9 mouse cellular contexts compared by ENCODE assay signal in genomic region chr13:108045646-108046045, GRCm38 (mm10). TPM values are rescaled to one million over a fixed set of nuclear protein-coding genes. Genes with fewer than 3 reads are reported as not detected.
DNase-seq lines count a peak whose midpoint lies in the region; ATAC-seq and TF ChIP-seq lines count a peak whose summit lies in the region.
"Had no signal": no experiment of that assay in that cellular context is flagged by ENCODE, and none has a peak within 500 bp of the region (broad histone marks: within the 10 kb centered on the region; RNA-seq: fewer than 3 reads in every experiment).

No protein-coding gene starts in this region.

- H3K4me2 ChIP-seq in forebrain, embryonic 13.5 days = peak overlapping the region; percentile 16; the same call in 1 of the 2 replicates
- no peak overlapping the region for H3K4me2 ChIP-seq in forebrain, embryonic 11.5 days (ENCODE audit: low read depth, low read length, severe bottlenecking)
- H3K4me2 ChIP-seq in lung, embryonic 15.5 days = peak overlapping the region; percentile 29
- H3K4me2 ChIP-seq in embryonic facial prominence, embryonic 14.5 days (ENCODE audit: low read depth, low read length) = peak overlapping the region; percentile 67

- WGBS in forebrain, embryonic 13.5 days = 88% methylated on average over 3 of the region's 3 CpGs
- 90% methylated on average over 3 of the region's 3 CpGs for WGBS in forebrain, embryonic 11.5 days
- WGBS in lung, embryonic 15.5 days = 71% methylated on average over 3 of the region's 3 CpGs
- WGBS in embryonic facial prominence, embryonic 14.5 days = 82% methylated on average over 3 of the region's 3 CpGs
- 58% methylated on average over 3 of the region's 3 CpGs for WGBS in small intestine, adult 2 months

- no peak for DNase-seq in forebrain, embryonic 11.5 days (ENCODE audit: low spot score)
- DNase-seq in lung, postnatal 10 days = no peak
- no peak for DNase-seq in embryonic facial prominence, embryonic 14.5 days (ENCODE audit: low spot score)
- no peak for DNase-seq in cerebellum, postnatal 4 days (ENCODE audit: low spot score in 2 of 2)

- H3K9ac ChIP-seq in forebrain, embryonic 13.5 days = no peak overlapping the region
- no peak overlapping the region for H3K9ac ChIP-seq in forebrain, embryonic 11.5 days (ENCODE audit: low read length)
- H3K9ac ChIP-seq in lung, embryonic 15.5 days = no peak overlapping the region
- no peak overlapping the region for H3K9ac ChIP-seq in embryonic facial prominence, embryonic 14.5 days (ENCODE audit: low read depth, low read length)

- no peak for TF ChIP-seq POLR2A in small intestine, adult 2 months (IDR thresholded peaks at IDR 0.05; ENCODE audit: low read depth, low read length)

- no peaks in the 10 kb centered on the region for H3K9me3 ChIP-seq in forebrain, embryonic 13.5 days (replicated peaks)
- no peaks in the 10 kb centered on the region for H3K9me3 ChIP-seq in forebrain, embryonic 11.5 days (ENCODE audit: control insufficient read depth, low read length)
- no peaks in the 10 kb centered on the region for H3K9me3 ChIP-seq in lung, embryonic 15.5 days
- H3K9me3 ChIP-seq in embryonic facial prominence, embryonic 14.5 days (ENCODE audit: control insufficient read depth, low read length) = no peaks in the 10 kb centered on the region
- H3K9me3 ChIP-seq: hindbrain, embryonic 12.5 days had no signal

- no peaks in the 10 kb centered on the region for H3K27me3 ChIP-seq in forebrain, embryonic 13.5 days
- H3K27me3 ChIP-seq in forebrain, embryonic 11.5 days (ENCODE audit: control insufficient read depth, insufficient read depth, low read length) = no peaks in the 10 kb centered on the region
- no peaks in the 10 kb centered on the region for H3K27me3 ChIP-seq in lung, embryonic 15.5 days
- no peaks in the 10 kb centered on the region for H3K27me3 ChIP-seq in embryonic facial prominence, embryonic 14.5 days (replicated peaks; ENCODE audit: control insufficient read depth, insufficient read depth, low read length)
- no peaks in the 10 kb centered on the region for H3K27me3 ChIP-seq in small intestine, adult 2 months (ENCODE audit: control insufficient read depth, insufficient read depth, low read length)
- H3K27me3 ChIP-seq: hindbrain, embryonic 12.5 days had no signal

- no peak for ATAC-seq in forebrain, embryonic 13.5 days
- ATAC-seq in forebrain, embryonic 11.5 days (replicated peaks; ENCODE audit: low FRiP score) = no peak
- no peak for ATAC-seq in lung, embryonic 15.5 days (ENCODE audit: borderline replicate concordance, extremely low read depth, low FRiP score, low TSS enrichment)
- no peak for ATAC-seq in embryonic facial prominence, embryonic 14.5 days (ENCODE audit: low read depth)
- ATAC-seq in erythroid progenitor cell, adult 5-6 weeks (replicated peaks; ENCODE audit: low FRiP score, poor library complexity, severe bottlenecking) = no peak

- H3K4me1 ChIP-seq in forebrain, embryonic 13.5 days = peaks cover 38% of the 10 kb centered on the region
- H3K4me1 ChIP-seq in forebrain, embryonic 11.5 days (replicated peaks; ENCODE audit: control insufficient read depth, insufficient read depth, low read length) = peaks cover 7% of the 10 kb centered on the region
- peaks cover 38% of the 10 kb centered on the region for H3K4me1 ChIP-seq in lung, embryonic 15.5 days
- peaks cover 17% of the 10 kb centered on the region for H3K4me1 ChIP-seq in embryonic facial prominence, embryonic 14.5 days (ENCODE audit: control insufficient read depth, insufficient read depth, low read length)
- peaks cover 4% of the 10 kb centered on the region for H3K4me1 ChIP-seq in small intestine, adult 2 months (ENCODE audit: control insufficient read depth, insufficient read depth, insufficient read length, low read length)

- H3K36me3 ChIP-seq in forebrain, embryonic 13.5 days (ENCODE audit: poor library complexity, severe bottlenecking) = no peaks in the 10 kb centered on the region
- H3K36me3 ChIP-seq in forebrain, embryonic 11.5 days (ENCODE audit: control insufficient read depth, insufficient read depth, low read length) = no peaks in the 10 kb centered on the region; the same call in 1 of the 2 replicates
- peaks cover 9% of the 10 kb centered on the region; the same call in 1 of the 2 replicates for H3K36me3 ChIP-seq in lung, embryonic 15.5 days
- peaks cover 10% of the 10 kb centered on the region for H3K36me3 ChIP-seq in embryonic facial prominence, embryonic 14.5 days (ENCODE audit: control insufficient read depth, insufficient read depth, low read length)
- peaks cover 16% of the 10 kb centered on the region for H3K36me3 ChIP-seq in small intestine, adult 2 months (ENCODE audit: control insufficient read depth, insufficient read depth, low read length)

- TF ChIP-seq CTCF in small intestine, adult 2 months (IDR thresholded peaks at IDR 0.05; ENCODE audit: extremely low read depth, insufficient read length, insufficient replicate concordance, low read depth, low read length) = no peak

- H3K27ac ChIP-seq in forebrain, embryonic 13.5 days = no peak overlapping the region
- H3K27ac ChIP-seq in forebrain, embryonic 11.5 days (ENCODE audit: low read depth, low read length) = no peak overlapping the region
- H3K27ac ChIP-seq in lung, embryonic 15.5 days = no peak overlapping the region
- H3K27ac ChIP-seq in embryonic facial prominence, embryonic 14.5 days (replicated peaks; ENCODE audit: low read depth, low read length) = no peak overlapping the region
- H3K27ac ChIP-seq in small intestine, adult 2 months (ENCODE audit: insufficient read depth, low read depth, low read length) = peak overlapping the region; percentile 78
- H3K27ac ChIP-seq: hindbrain, embryonic 12.5 days had no signal

- H3K4me3 ChIP-seq in forebrain, embryonic 13.5 days = no peak overlapping the region
- H3K4me3 ChIP-seq in forebrain, embryonic 11.5 days (ENCODE audit: low read depth, low read length) = no peak overlapping the region
- H3K4me3 ChIP-seq in lung, embryonic 15.5 days = no peak overlapping the region
- H3K4me3 ChIP-seq in embryonic facial prominence, embryonic 14.5 days (ENCODE audit: low read depth, low read length) = no peak overlapping the region
- H3K4me3 ChIP-seq in small intestine, adult 2 months (ENCODE audit: low read depth, low read length) = no peak overlapping the region

RNA-seq across cellular contexts. Expression of gene Smim15, which starts 1.4 kb away (rescaled TPM):
- polyA plus RNA-seq in forebrain, embryonic 13.5 days (2015; fragmentation: Nextera tagmentation; extraction: Ambion mirVana) = 49.1 and 52.6 TPM in 2 replicates
- polyA plus RNA-seq in forebrain, embryonic 11.5 days (2014; fragmentation: Nextera tagmentation; extraction: Ambion mirVana) = 59.0 and 63.0 TPM in 2 replicates
- 68.8 and 69.7 TPM in 2 replicates for polyA plus RNA-seq in lung, embryonic 15.5 days (2015; fragmentation: Nextera tagmentation; extraction: Ambion mirVana)
- 56.5 and 57.1 TPM in 2 replicates for polyA plus RNA-seq in embryonic facial prominence, embryonic 14.5 days (2014; fragmentation: Nextera tagmentation; extraction: Ambion mirVana)
- polyA plus RNA-seq in small intestine, adult 2 months (2012; rRNA removed) = 1.7 and 3.3 TPM in 2 replicates
- total RNA-seq in erythroid progenitor cell, adult 5-6 weeks (2015; ENCODE audit: low replicate concordance) = 11.9 and 30.6 TPM in 2 replicates
- total RNA-seq in erythroid progenitor cell, adult 5-6 weeks (2017; ENCODE audit: low replicate concordance) = 43.5 and 59.9 TPM in 2 replicates

Comparison
In these comparisons a context has a peak if more than half of its experiments do, and no peak if none do; other contexts are left out.
1. RNA of gene Smim15, which starts 1.4 kb away (polyA plus RNA-seq): 68.8 to 69.7 TPM in lung, embryonic 15.5 days, 59.0 to 63.0 TPM in forebrain, embryonic 11.5 days, 56.5 to 57.1 TPM in embryonic facial prominence, embryonic 14.5 days and 49.1 to 52.6 TPM in forebrain, embryonic 13.5 days; 1.7 to 3.3 TPM in small intestine, adult 2 months; every median in the first group is over 10 times any median in the second.